Mouse (Mus musculus): ENCODE measurements at regions not wholly inside any gene's neighbourhood (a gene's known extent, or its start where the extent isn't known, plus 50 kb on each side); places are given as distances from the start of the nearest gene placed in this dataset.

DNA sequence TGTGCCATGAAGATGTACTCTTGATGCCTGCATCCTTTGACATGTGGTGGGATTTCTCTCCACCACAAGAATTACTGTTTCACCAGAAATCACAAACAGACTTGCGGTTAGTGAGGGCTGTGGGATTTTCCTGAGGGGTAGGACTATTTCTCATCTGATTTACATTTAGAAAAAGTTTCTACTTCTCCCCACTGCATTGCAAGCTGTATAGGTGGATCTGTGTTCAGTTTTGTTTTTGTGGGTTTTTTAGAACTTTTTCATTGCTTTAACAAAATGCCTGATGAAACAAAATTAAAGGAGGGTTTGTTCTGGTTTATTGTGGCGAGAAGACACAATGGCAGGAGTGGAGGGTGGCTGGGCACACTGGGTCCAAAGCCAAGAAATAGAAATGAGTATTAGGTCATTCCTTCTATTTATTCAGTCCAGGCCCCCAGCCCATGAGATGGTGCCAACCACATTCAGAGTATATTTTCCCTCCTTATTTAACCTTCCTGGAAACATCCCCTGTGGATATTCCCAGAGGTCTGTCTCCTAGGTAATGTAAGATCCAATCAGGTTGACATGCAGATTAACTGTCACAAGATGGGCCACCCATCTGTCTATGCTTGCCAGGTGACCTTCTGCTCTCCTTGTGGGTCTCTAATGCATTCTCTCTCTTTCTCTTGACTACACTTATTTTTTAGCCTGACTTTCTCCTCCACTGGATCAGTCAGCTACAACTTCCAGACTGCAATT, 96.3 kb upstream of the Spaca1 start:
- TF ChIP-seq CTCF (IDR thresholded peaks at IDR 0.05; ENCODE audit: extremely low read depth, insufficient read depth, low read length) (no peak), POLR2A (IDR thresholded peaks at IDR 0.05; ENCODE audit: extremely low read depth, insufficient read depth, low read length) (no peak)

All from cortical plate, adult 2 months (tissue).